Mouse (Mus musculus): ENCODE results near the gene Mybpc3. TPM values are rescaled to one million over a fixed set of nuclear protein-coding genes. Genes with fewer than 3 reads are reported as not detected.
A peak's percentile ranks its signal among the peaks of the same experiment; 100 is the strongest.

The Mybpc3 gene
- polyA plus RNA-seq (2015; fragmentation: Nextera tagmentation; extraction: Ambion mirVana), result 0.23 TPM in 1 of 2 replicates, not detected in the other

- Histone ChIP-seq H3K9me3 (replicated peaks) (no peaks in the 10 kb centered on the region), H3K9ac (no peak within 1 kb of the TSS), H3K36me3 (ENCODE audit: poor library complexity, severe bottlenecking) (no peaks in the 10 kb centered on the region), H3K27ac (no peak within 1 kb of the TSS), H3K4me1 (peaks cover 7% of the 10 kb centered on the region; the same call in 1 of the 2 replicates), H3K27me3 (peaks cover 17% of the 10 kb centered on the region; the same call in 1 of the 2 replicates), H3K4me2 (no peak within 1 kb of the TSS), H3K4me3 (no peak within 1 kb of the TSS)
- no peak for ATAC-seq
- 83% methylated on average over 11 of the region's 11 CpGs for WGBS
Observed at GRCm38 (mm10) chr2:91117585-91118275, at the start of gene Mybpc3. Gene Mybpc3, plus strand, starts transcription at chr2:91118144.

- Histone ChIP-seq H3K27ac (no peak overlapping the region), H3K36me3 (ENCODE audit: poor library complexity, severe bottlenecking) (peaks cover 32% of the 10 kb centered on the region), H3K9me3 (replicated peaks) (no peaks in the 10 kb centered on the region), H3K4me1 (peaks cover 30% of the 10 kb centered on the region), H3K4me2 (peak overlapping the region; percentile 88), H3K4me3 (0 out of 2 replicates have a peak overlapping the region, but pooled peaks have one; percentile 69), H3K9ac (peak overlapping the region; percentile 46), H3K27me3 (no peaks in the 10 kb centered on the region)
- no peak for ATAC-seq
- WGBS, result 61% methylated on average over 13 of the region's 13 CpGs
Observed at GRCm38 (mm10) chr2:91068162-91068871, 49.6 kb upstream of the Mybpc3 start.

GRCm38 (mm10) chr2:91068872-91069165 lies 49.1 kb upstream of the Mybpc3 start:
- 47% methylated on average over 6 of the region's 6 CpGs for WGBS
- Histone ChIP-seq H3K27ac (no peak overlapping the region), H3K9ac (peak overlapping the region; percentile 84), H3K4me2 (peak overlapping the region; percentile 88), H3K9me3 (replicated peaks) (no peaks in the 10 kb centered on the region), H3K4me3 (peak overlapping the region; percentile 69; the same call in 1 of the 2 replicates), H3K4me1 (peaks cover 30% of the 10 kb centered on the region), H3K27me3 (no peaks in the 10 kb centered on the region), H3K36me3 (ENCODE audit: poor library complexity, severe bottlenecking) (peaks cover 27% of the 10 kb centered on the region)
- no peak for ATAC-seq

- Histone ChIP-seq H3K27ac (peak overlapping the region; percentile 73), H3K4me3 (peak overlapping the region; percentile 69), H3K9ac (peak overlapping the region; percentile 84), H3K27me3 (no peaks in the 10 kb centered on the region), H3K4me1 (peaks cover 30% of the 10 kb centered on the region), H3K9me3 (replicated peaks) (no peaks in the 10 kb centered on the region), H3K4me2 (peak overlapping the region; percentile 88), H3K36me3 (ENCODE audit: poor library complexity, severe bottlenecking) (peaks cover 21% of the 10 kb centered on the region)
- ATAC-seq, result peak; percentile 11
- 12% methylated on average over 14 of the region's 14 CpGs for WGBS
Observed at GRCm38 (mm10) chr2:91069306-91070000, 48.5 kb upstream of the Mybpc3 start.

GRCm38 (mm10) chr2:91070076-91070800 lies 47.7 kb upstream of the Mybpc3 start, which contains the start of gene Slc39a13:
Gene Slc39a13, minus strand, starts transcription at chr2:91070417.
- Histone ChIP-seq H3K4me3 (peak within 1 kb of the TSS; percentile 69), H3K4me1 (peaks cover 30% of the 10 kb centered on the region), H3K27ac (peak within 1 kb of the TSS; percentile 73), H3K4me2 (peak within 1 kb of the TSS; percentile 88), H3K9me3 (replicated peaks) (no peaks in the 10 kb centered on the region), H3K36me3 (ENCODE audit: poor library complexity, severe bottlenecking) (peaks cover 13% of the 10 kb centered on the region), H3K27me3 (no peaks in the 10 kb centered on the region), H3K9ac (peak within 1 kb of the TSS; percentile 84)
- peak; percentile 98 for ATAC-seq
- WGBS, result under 1% methylated on average over 59 of the region's 69 CpGs

GRCm38 (mm10) chr2:91071059-91071458 lies 46.9 kb upstream of the Mybpc3 start:
- H3K27ac ChIP-seq, result peak overlapping the region; percentile 73; the same call in 1 of the 2 replicates
- no peaks in the 10 kb centered on the region for H3K9me3 ChIP-seq (replicated peaks)
- H3K4me1 ChIP-seq, result peaks cover 26% of the 10 kb centered on the region
- ATAC-seq, result 0 out of 2 replicates have a peak, but pooled peaks have one; percentile 3
- H3K4me3 ChIP-seq, result peak overlapping the region; percentile 69
- peak overlapping the region; percentile 84 for H3K9ac ChIP-seq
- H3K36me3 ChIP-seq (ENCODE audit: poor library complexity, severe bottlenecking), result peaks cover 6% of the 10 kb centered on the region; the same call in 1 of the 2 replicates
- 0 out of 2 replicates have a peak, but pooled peaks cover 3% of the 10 kb centered on the region for H3K27me3 ChIP-seq
- 86% methylated on average over 10 of the region's 10 CpGs for WGBS
- peak overlapping the region; percentile 88 for H3K4me2 ChIP-seq

- Histone ChIP-seq H3K36me3 (ENCODE audit: poor library complexity, severe bottlenecking) (peaks cover 3% of the 10 kb centered on the region; the same call in 1 of the 2 replicates), H3K9ac (no peak overlapping the region), H3K27ac (no peak overlapping the region), H3K9me3 (replicated peaks) (no peaks in the 10 kb centered on the region), H3K4me3 (no peak overlapping the region), H3K27me3 (0 out of 2 replicates have a peak, but pooled peaks cover 3% of the 10 kb centered on the region), H3K4me1 (peaks cover 26% of the 10 kb centered on the region), H3K4me2 (no peak overlapping the region)
- ATAC-seq, result no peak
- WGBS, result 50% methylated on average over 1 of the region's 1 CpGs
Observed at GRCm38 (mm10) chr2:91072092-91072491, 45.9 kb upstream of the Mybpc3 start.

GRCm38 (mm10) chr2:91077957-91078313 lies 40.0 kb upstream of the Mybpc3 start:
- Histone ChIP-seq H3K9ac (peak overlapping the region; percentile 73), H3K27me3 (0 out of 2 replicates have a peak, but pooled peaks cover 5% of the 10 kb centered on the region), H3K36me3 (ENCODE audit: poor library complexity, severe bottlenecking) (no peaks in the 10 kb centered on the region), H3K27ac (no peak overlapping the region), H3K4me2 (peak overlapping the region; percentile 87), H3K4me1 (peaks cover 14% of the 10 kb centered on the region), H3K9me3 (replicated peaks) (no peaks in the 10 kb centered on the region), H3K4me3 (peak overlapping the region; percentile 49)
- WGBS, result 16% methylated on average over 12 of the region's 12 CpGs
- ATAC-seq, result no peak

GRCm38 (mm10) chr2:91078314-91079025 lies 39.5 kb upstream of the Mybpc3 start:
- Histone ChIP-seq H3K4me3 (peak overlapping the region; percentile 49), H3K4me2 (peak overlapping the region; percentile 87), H3K9ac (peak overlapping the region; percentile 73), H3K27ac (no peak overlapping the region), H3K36me3 (ENCODE audit: poor library complexity, severe bottlenecking) (no peaks in the 10 kb centered on the region), H3K27me3 (0 out of 2 replicates have a peak, but pooled peaks cover 5% of the 10 kb centered on the region), H3K9me3 (replicated peaks) (no peaks in the 10 kb centered on the region), H3K4me1 (peaks cover 14% of the 10 kb centered on the region)
- ATAC-seq, result peak; percentile 81
- 0% methylated on average over 27 of the region's 36 CpGs for WGBS

- 36% methylated on average over 5 of the region's 5 CpGs for WGBS
- Histone ChIP-seq H3K9me3 (replicated peaks) (no peaks in the 10 kb centered on the region), H3K4me1 (peaks cover 14% of the 10 kb centered on the region), H3K36me3 (ENCODE audit: poor library complexity, severe bottlenecking) (no peaks in the 10 kb centered on the region), H3K27me3 (0 out of 2 replicates have a peak, but pooled peaks cover 5% of the 10 kb centered on the region), H3K27ac (no peak overlapping the region), H3K4me3 (peak overlapping the region; percentile 49), H3K9ac (peak overlapping the region; percentile 73), H3K4me2 (peak overlapping the region; percentile 87)
- no peak for ATAC-seq
Observed at GRCm38 (mm10) chr2:91079026-91079384, 38.9 kb upstream of the Mybpc3 start.
